Mouse (Mus musculus): ENCODE data around the gene Wwc1. TPM values are rescaled to one million over a fixed set of nuclear protein-coding genes. Genes with fewer than 3 reads are reported as not detected.

Wwc1 gene
- polyA plus RNA-seq, 1 experiment from 2014 or later: 17.4 TPM

DNA sequence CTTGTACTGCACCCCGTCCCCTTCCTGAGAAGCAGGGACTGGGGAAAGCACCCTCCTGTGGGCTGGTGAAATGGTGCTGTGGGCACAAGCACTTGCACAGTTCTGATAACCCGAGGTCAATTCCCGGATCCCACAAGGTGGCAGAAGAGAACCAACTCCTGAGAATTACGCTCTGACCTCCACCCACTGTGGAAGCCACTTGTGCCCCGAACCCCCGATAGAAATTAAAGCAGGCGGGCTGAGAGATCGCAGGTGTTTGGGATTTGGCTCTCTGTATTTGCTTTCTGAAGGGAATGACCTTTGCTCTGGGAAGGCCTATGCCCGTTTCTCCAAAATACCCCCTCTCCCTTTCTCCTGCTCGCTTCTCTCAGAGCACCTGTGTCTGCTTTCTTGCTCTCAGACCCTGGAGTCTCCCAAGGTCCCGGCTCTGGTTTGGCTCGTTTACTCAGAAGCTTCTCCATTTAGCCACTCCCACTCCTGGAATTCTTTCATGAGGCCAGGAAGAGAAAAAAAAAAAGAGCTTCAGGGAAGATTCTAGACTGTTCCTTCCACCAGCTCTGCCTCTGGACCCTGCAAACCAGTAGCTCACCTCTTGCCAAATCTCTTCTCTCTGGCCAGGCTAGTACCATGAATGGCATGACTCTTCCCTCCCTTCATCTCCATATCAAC lies 58.0 kb downstream of the Wwc1 start:
- no peaks in the 10 kb centered on the region for H3K36me3 ChIP-seq (ENCODE audit: insufficient read depth)
- no peaks in the 10 kb centered on the region for H3K27me3 ChIP-seq (ENCODE audit: insufficient read depth, low read length)
- no peak overlapping the region for H3K9ac ChIP-seq
- TF ChIP-seq CTCF (IDR thresholded peaks at IDR 0.05; ENCODE audit: low read depth): peak; percentile 40
- 17% methylated on average over 12 of the region's 12 CpGs for WGBS
- H3K27ac ChIP-seq (ENCODE audit: low read depth): peak overlapping the region; percentile 15
- DNase-seq (peak; percentile 49), ATAC-seq (ENCODE audit: insufficient read depth) (no peak)
- H3K4me2 ChIP-seq: no peak overlapping the region; the same call in 1 of the 2 replicates
- H3K9me3 ChIP-seq (ENCODE audit: low read depth, low read length): no peaks in the 10 kb centered on the region
- peaks cover 11% of the 10 kb centered on the region; the same call in 1 of the 2 replicates for H3K4me1 ChIP-seq (ENCODE audit: insufficient read depth)
- no peak overlapping the region for H3K4me3 ChIP-seq (ENCODE audit: low read depth, low read length)

DNA sequence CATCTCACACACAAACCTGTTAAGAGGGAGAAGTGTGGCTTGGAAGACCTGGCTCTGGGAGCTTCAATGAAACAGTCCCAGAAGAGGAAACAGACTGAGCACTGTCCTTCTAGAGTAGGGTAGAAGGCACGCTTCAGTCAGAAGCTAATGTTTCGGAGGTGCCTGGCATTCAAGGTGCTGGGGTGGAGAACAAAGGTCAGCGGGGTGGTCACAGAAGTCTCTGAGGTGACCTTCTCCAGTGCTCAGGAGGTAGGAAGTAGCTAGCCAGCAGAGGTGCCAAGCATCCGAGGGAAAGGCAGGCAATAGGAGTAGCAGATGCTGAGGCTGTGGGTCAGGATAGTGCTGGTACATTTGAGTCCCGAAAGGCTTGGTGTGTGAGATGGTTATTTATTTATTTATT lies 59.6 kb downstream of the Wwc1 start:
- TF ChIP-seq CTCF (IDR thresholded peaks at IDR 0.05; ENCODE audit: low read depth): no peak
- WGBS: 73% methylated on average over 5 of the region's 5 CpGs
- H3K9me3 ChIP-seq (ENCODE audit: low read depth, low read length): no peaks in the 10 kb centered on the region
- H3K4me2 ChIP-seq: peak overlapping the region; percentile 23; the same call in 1 of the 2 replicates
- no peaks in the 10 kb centered on the region for H3K36me3 ChIP-seq (ENCODE audit: insufficient read depth)
- no peak for ATAC-seq (ENCODE audit: insufficient read depth)
- no peak for DNase-seq
- H3K27ac ChIP-seq (ENCODE audit: low read depth): peak overlapping the region; percentile 86
- no peaks in the 10 kb centered on the region for H3K27me3 ChIP-seq (ENCODE audit: insufficient read depth, low read length)
- H3K4me1 ChIP-seq (ENCODE audit: insufficient read depth): peaks cover 22% of the 10 kb centered on the region
- H3K4me3 ChIP-seq (ENCODE audit: low read depth, low read length): no peak overlapping the region
- H3K9ac ChIP-seq: no peak overlapping the region

DNA sequence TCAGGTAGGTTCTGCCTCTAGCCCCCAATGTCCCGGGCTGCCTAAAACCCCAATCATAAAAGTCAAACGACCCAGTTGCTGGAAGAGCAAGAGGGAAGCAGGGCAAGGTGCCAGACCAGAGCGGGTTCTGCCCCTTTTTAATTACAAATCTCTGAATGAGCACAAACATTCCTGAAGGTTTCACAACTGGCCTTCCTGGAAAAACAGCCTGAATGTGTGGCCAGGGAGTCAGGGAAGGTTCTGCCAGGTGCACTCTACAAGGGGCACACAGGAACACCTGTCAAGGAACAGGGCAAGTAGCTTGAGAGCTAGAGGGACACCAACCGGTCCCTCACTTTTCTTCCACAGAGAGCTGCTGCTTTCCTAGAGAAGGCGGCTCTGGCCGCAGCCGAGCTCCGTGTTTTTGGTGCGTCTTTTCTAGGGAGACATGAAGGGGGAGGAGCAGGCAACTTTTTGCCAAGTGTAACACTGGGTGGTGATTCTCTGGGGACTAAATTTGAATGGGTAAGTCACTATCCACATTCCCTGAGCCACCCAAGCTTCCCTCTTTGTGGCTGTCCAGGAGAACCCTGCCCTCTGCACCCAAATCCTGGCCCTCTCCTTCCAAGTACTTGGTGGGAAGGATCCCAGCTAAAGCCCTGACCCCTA lies 60.3 kb downstream of the Wwc1 start:
- WGBS: 44% methylated on average over 9 of the region's 9 CpGs
- ATAC-seq (ENCODE audit: insufficient read depth) (peak; percentile 28; the same call in 1 of the 2 replicates), DNase-seq (peak; percentile 65)
- no peaks in the 10 kb centered on the region for H3K27me3 ChIP-seq (ENCODE audit: insufficient read depth, low read length)
- no peaks in the 10 kb centered on the region for H3K36me3 ChIP-seq (ENCODE audit: insufficient read depth)
- peaks cover 25% of the 10 kb centered on the region for H3K4me1 ChIP-seq (ENCODE audit: insufficient read depth)
- H3K4me3 ChIP-seq (ENCODE audit: low read depth, low read length): no peak overlapping the region
- no peak for TF ChIP-seq CTCF (IDR thresholded peaks at IDR 0.05; ENCODE audit: low read depth)
- H3K9me3 ChIP-seq (ENCODE audit: low read depth, low read length): no peaks in the 10 kb centered on the region
- peak overlapping the region; percentile 23; the same call in 1 of the 2 replicates for H3K4me2 ChIP-seq
- peak overlapping the region; percentile 86 for H3K27ac ChIP-seq (ENCODE audit: low read depth)
- H3K9ac ChIP-seq: no peak overlapping the region; the same call in 1 of the 2 replicates

DNA sequence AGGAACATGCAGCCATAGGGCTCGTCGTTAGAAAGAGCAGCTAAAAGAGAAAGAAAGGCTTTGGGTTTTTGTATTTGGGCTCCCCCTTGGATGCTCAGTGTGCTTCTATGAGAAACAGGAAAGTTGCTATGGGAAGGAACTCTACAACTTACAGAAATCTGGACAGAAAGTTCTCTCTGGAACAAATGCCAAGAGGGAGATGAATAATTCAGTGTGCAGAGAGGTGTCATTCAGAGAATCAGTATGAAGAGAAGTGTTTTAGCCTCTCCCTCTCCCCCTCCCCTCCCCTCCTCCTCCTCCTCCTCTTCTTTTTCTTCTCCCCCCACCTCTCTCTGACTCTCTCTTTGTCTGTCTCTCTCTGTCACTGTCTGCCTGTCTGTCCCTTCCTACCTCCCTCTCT lies 60.9 kb downstream of the Wwc1 start:
- DNase-seq (no peak), ATAC-seq (ENCODE audit: insufficient read depth) (no peak)
- Histone ChIP-seq H3K27ac (ENCODE audit: low read depth) (peak overlapping the region; percentile 51; the same call in 1 of the 2 replicates), H3K27me3 (ENCODE audit: insufficient read depth, low read length) (no peaks in the 10 kb centered on the region), H3K4me1 (ENCODE audit: insufficient read depth) (peaks cover 25% of the 10 kb centered on the region), H3K4me2 (no peak overlapping the region), H3K9ac (no peak overlapping the region), H3K36me3 (ENCODE audit: insufficient read depth) (no peaks in the 10 kb centered on the region), H3K9me3 (ENCODE audit: low read depth, low read length) (no peaks in the 10 kb centered on the region), H3K4me3 (ENCODE audit: low read depth, low read length) (no peak overlapping the region)
- TF ChIP-seq CTCF (IDR thresholded peaks at IDR 0.05; ENCODE audit: low read depth): no peak
- 64% methylated on average over 2 of the region's 2 CpGs for WGBS

DNA sequence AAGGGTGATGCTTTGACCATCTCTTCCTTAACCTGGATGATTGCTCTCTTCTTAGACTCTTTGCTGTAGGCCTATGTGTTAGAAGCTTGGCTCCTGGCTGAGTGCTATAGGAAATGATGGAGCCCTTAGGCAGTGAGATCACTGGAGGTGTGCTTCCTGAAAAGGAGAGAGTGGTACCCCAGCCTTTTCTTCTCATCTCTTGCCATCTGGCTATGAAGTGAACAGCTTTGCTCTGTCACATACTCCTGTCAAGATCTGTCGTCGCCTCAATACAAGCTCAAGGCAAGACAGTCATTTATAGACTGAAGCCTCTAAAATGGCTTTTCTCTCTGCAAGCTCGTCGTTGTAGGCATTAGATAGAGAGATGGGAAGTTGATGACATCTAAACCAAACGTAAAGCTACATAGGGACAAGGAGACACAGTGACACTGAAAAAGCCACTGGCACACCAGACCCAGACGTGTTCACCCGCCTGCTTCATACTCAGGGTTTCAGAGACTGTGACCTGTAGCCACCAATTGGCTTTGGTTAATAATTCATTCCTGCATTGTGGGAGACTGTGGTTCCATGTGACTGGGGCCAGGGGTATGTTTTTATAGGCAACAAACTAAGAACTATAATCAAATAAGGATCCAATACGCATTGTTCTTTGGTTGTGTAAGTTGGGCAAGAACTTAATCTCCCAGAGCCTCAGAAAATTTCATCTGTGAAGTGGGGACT lies 63.7 kb downstream of the Wwc1 start:
- no peak for ATAC-seq (ENCODE audit: insufficient read depth)
- DNase-seq: no peak
- peak overlapping the region; percentile 24; the same call in 1 of the 2 replicates for H3K27ac ChIP-seq (ENCODE audit: low read depth)
- WGBS: 44% methylated on average over 8 of the region's 8 CpGs
- H3K9ac ChIP-seq: no peak overlapping the region
- H3K27me3 ChIP-seq (ENCODE audit: insufficient read depth, low read length): no peaks in the 10 kb centered on the region
- H3K4me3 ChIP-seq (ENCODE audit: low read depth, low read length): no peak overlapping the region
- H3K9me3 ChIP-seq (ENCODE audit: low read depth, low read length): no peaks in the 10 kb centered on the region
- no peaks in the 10 kb centered on the region for H3K36me3 ChIP-seq (ENCODE audit: insufficient read depth)
- H3K4me2 ChIP-seq: no peak overlapping the region
- peaks cover 21% of the 10 kb centered on the region for H3K4me1 ChIP-seq (ENCODE audit: insufficient read depth)
- no peak for TF ChIP-seq CTCF (IDR thresholded peaks at IDR 0.05; ENCODE audit: low read depth)

DNA sequence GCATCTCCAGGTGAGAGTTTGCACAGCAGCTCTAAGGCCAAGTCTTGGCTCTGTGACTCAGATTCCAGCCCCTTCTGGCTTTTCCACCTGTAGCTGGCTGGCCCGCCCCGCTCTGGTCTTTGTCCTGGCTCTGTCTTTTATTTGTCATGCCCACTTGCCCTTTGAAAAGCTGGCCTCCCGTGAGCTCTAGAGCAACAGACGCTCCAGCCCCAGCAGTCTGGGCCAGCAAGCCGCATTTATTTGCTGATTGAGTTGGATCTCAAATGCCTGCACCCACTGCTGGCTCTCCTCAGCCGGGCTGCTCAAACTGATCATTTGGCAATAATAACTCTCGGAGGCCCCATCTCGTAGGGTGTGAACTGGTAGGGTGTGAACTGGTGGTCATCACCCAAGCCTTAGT lies 64.8 kb downstream of the Wwc1 start:
- ATAC-seq (ENCODE audit: insufficient read depth): no peak
- Histone ChIP-seq H3K9ac (no peak overlapping the region), H3K9me3 (ENCODE audit: low read depth, low read length) (no peaks in the 10 kb centered on the region), H3K36me3 (ENCODE audit: insufficient read depth) (no peaks in the 10 kb centered on the region), H3K4me3 (ENCODE audit: low read depth, low read length) (no peak overlapping the region), H3K27ac (ENCODE audit: low read depth) (peak overlapping the region; percentile 55; the same call in 1 of the 2 replicates), H3K4me2 (no peak overlapping the region), H3K27me3 (ENCODE audit: insufficient read depth, low read length) (no peaks in the 10 kb centered on the region), H3K4me1 (ENCODE audit: insufficient read depth) (peaks cover 14% of the 10 kb centered on the region)
- no peak for DNase-seq
- no peak for TF ChIP-seq CTCF (IDR thresholded peaks at IDR 0.05; ENCODE audit: low read depth)
- 40% methylated on average over 8 of the region's 8 CpGs for WGBS
